ENCODE assay signal across 14 mouse cellular contexts in genomic region chrX:36389971-36390370, GRCm38 (mm10). TPM values are rescaled to one million over a fixed set of nuclear protein-coding genes. Genes with fewer than 3 reads are reported as not detected.
DNase-seq lines count a peak whose midpoint lies in the region; ATAC-seq and TF ChIP-seq lines count a peak whose summit lies in the region.
"Had no signal": no experiment of that assay in that cellular context is flagged by ENCODE, and none has a peak within 500 bp of the region (broad histone marks: within the 10 kb centered on the region; RNA-seq: fewer than 3 reads in every experiment).

No protein-coding gene starts in this region.

- H3K27ac ChIP-seq in midbrain, postnatal 0 days (ENCODE audit: low read depth, low read length), result no peak overlapping the region
- H3K27ac ChIP-seq in midbrain, embryonic 16.5 days (ENCODE audit: low read length), result no peak overlapping the region

- H3K9ac ChIP-seq in midbrain, postnatal 0 days (replicated peaks; ENCODE audit: low read length, poor library complexity, severe bottlenecking), result no peak overlapping the region
- H3K9ac ChIP-seq in midbrain, embryonic 16.5 days (ENCODE audit: low read depth, low read length), result no peak overlapping the region

- H3K9me3 ChIP-seq in midbrain, postnatal 0 days (ENCODE audit: low read length), result no peaks in the 10 kb centered on the region
- H3K9me3 ChIP-seq in midbrain, embryonic 16.5 days (replicated peaks; ENCODE audit: control insufficient read depth, low read length, poor library complexity, severe bottlenecking), result no peaks in the 10 kb centered on the region

- ATAC-seq in midbrain, postnatal 0 days (ENCODE audit: low FRiP score), result no peak
- no peak for ATAC-seq in midbrain, embryonic 16.5 days
- ATAC-seq: Patski had no signal

- no peak overlapping the region for H3K4me2 ChIP-seq in midbrain, postnatal 0 days (ENCODE audit: low read depth, low read length, poor library complexity, severe bottlenecking)
- no peak overlapping the region for H3K4me2 ChIP-seq in midbrain, embryonic 16.5 days (ENCODE audit: low read length)

- 47% methylated on average over 3 of the region's 3 CpGs for WGBS in midbrain, postnatal 0 days
- 51% methylated on average over 3 of the region's 3 CpGs for WGBS in midbrain, embryonic 16.5 days

- peak; percentile 5 for DNase-seq in adrenal gland, postnatal 14 days
- no peak for DNase-seq in adrenal gland, adult 2 months
- peak; percentile 32 for DNase-seq in midbrain, postnatal 0 days (ENCODE audit: low spot score)
- DNase-seq in left cerebral cortex, adult 11 months (ENCODE audit: low spot score), result peak; percentile 31
- peak; percentile 68 for DNase-seq in telencephalon, adult 2 months (ENCODE audit: low read depth, low spot score)
- no peak for DNase-seq in yolk sac, embryonic 10.5 days (ENCODE audit: low spot score)
- no peak for DNase-seq in gastrocnemius, adult 18-20 months (ENCODE audit: low spot score)
- DNase-seq: kidney, adult 2 months had no signal

- TF ChIP-seq CTCF in midbrain, postnatal 0 days (IDR thresholded peaks at IDR 0.05), result no peak

- no peaks in the 10 kb centered on the region for H3K36me3 ChIP-seq in midbrain, postnatal 0 days (ENCODE audit: insufficient read depth, low read length)
- H3K36me3 ChIP-seq in midbrain, embryonic 16.5 days (ENCODE audit: control insufficient read depth, insufficient read depth, low read length), result no peaks in the 10 kb centered on the region

- no peaks in the 10 kb centered on the region for H3K4me1 ChIP-seq in midbrain, postnatal 0 days (ENCODE audit: insufficient read depth, low read length)
- H3K4me1 ChIP-seq in midbrain, embryonic 16.5 days (ENCODE audit: control insufficient read depth, insufficient read depth, low read length), result no peaks in the 10 kb centered on the region

- no peaks in the 10 kb centered on the region for H3K27me3 ChIP-seq in midbrain, postnatal 0 days (ENCODE audit: insufficient read depth, low read length)
- no peaks in the 10 kb centered on the region for H3K27me3 ChIP-seq in midbrain, embryonic 16.5 days (ENCODE audit: control insufficient read depth, insufficient read depth, low read depth, low read length)

- H3K4me3 ChIP-seq in midbrain, postnatal 0 days (ENCODE audit: low read depth, low read length), result no peak overlapping the region
- H3K4me3 ChIP-seq in midbrain, embryonic 16.5 days (ENCODE audit: low read depth, low read length), result no peak overlapping the region

RNA-seq across cellular contexts. Expression of gene Gm6268, which starts 11.1 kb away (rescaled TPM):
- not detected in 2 replicates for total RNA-seq in adrenal gland, postnatal 14 days (2021)
- total RNA-seq in adrenal gland, adult 2 months (2021), result not detected
- polyA plus RNA-seq in adrenal gland, adult 2 months (2012; rRNA removed), result not detected in 2 replicates
- total RNA-seq in midbrain, postnatal 0 days (2014; rRNA removed), result not detected in 2 replicates
- not detected in 2 replicates for polyA plus RNA-seq in midbrain, postnatal 0 days (2015; fragmentation: Nextera tagmentation; extraction: Ambion mirVana)
- polyA plus RNA-seq in midbrain, embryonic 16.5 days (2015; fragmentation: Nextera tagmentation; extraction: Ambion mirVana), result not detected in 2 replicates
- total RNA-seq in gastrocnemius, adult 18-20 months (2021), result not detected
- total RNA-seq: heart, postnatal 14 days; megakaryocyte progenitor cell, adult 5-6 weeks had no signal
- polyA plus RNA-seq: kidney, adult 2 months; limb, embryonic 14.5 days; Patski; spleen, adult 2 months had no signal

Comparison
In these comparisons a context has a peak if more than half of its experiments do, and no peak if none do; other contexts are left out.
1. DNase-seq: peak in adrenal gland, postnatal 14 days (single experiment), midbrain, postnatal 0 days (single experiment), left cerebral cortex, adult 11 months (single experiment) and telencephalon, adult 2 months (single experiment); none in adrenal gland, adult 2 months (single experiment), yolk sac, embryonic 10.5 days (single experiment) and gastrocnemius, adult 18-20 months (single experiment).